Mouse (Mus musculus) ES-E14 (cell line): ENCODE data around the gene Il22ra1. TPM values are rescaled to one million over a fixed set of nuclear protein-coding genes. Genes with fewer than 3 reads are reported as not detected.

Source experiments
- DNase-seq: peaks from one replicate; pipeline ENCODE4 v3.0.0-alpha.2; 2013; ENCODE audit warnings: low read depth, low spot score
- H3K27ac ChIP-seq: 2 replicates; pipeline ENCODE4 v1.5.1; 2012; ENCODE audit warnings: low read depth, mild to moderate bottlenecking, low read length, moderate library complexity, mixed read lengths; ENCODE audit not compliant: poor library complexity, insufficient read depth, severe bottlenecking
- H3K36me3 ChIP-seq: 2 replicates; pipeline ENCODE4 v1.6.1; 2012; ENCODE audit warnings: mild to moderate bottlenecking, low read length, moderate library complexity, mixed read lengths; ENCODE audit not compliant: control insufficient read depth, poor library complexity, insufficient read depth, severe bottlenecking
- H3K4me1 ChIP-seq, 2 experiments: fragments of 150-350 bp in 1 of 2; sonication (generic) in 1 of 2; 2 replicates each; pipeline ENCODE4 v1.6.1; 2012; ENCODE audit warnings: low read length in 2 of 2, mild to moderate bottlenecking in 1 of 2, mixed read lengths in 1 of 2; ENCODE audit not compliant: control insufficient read depth in 2 of 2, insufficient read depth in 2 of 2, poor library complexity in 1 of 2
- H3K4me3 ChIP-seq, 2 experiments: fragments of 150-350 bp in 1 of 2; sonication (generic) in 1 of 2; 2 replicates each; pipeline ENCODE4 v1.5.1; 2012; ENCODE audit warnings: low read length in 2 of 2, low read depth in 1 of 2, mild to moderate bottlenecking in 1 of 2, mixed read lengths in 1 of 2; ENCODE audit not compliant: insufficient read depth in 1 of 2, poor library complexity in 1 of 2, severe bottlenecking in 1 of 2
- H3K9ac ChIP-seq: 2 replicates; pipeline ENCODE4 v1.6.1; 2012; ENCODE audit warnings: low read depth, mild to moderate bottlenecking, low read length, mixed read lengths; ENCODE audit not compliant: poor library complexity, insufficient read depth, severe bottlenecking
- H3K9me3 ChIP-seq: fragments of 150-350 bp; sonication (generic); 2 replicates; pipeline ENCODE4 v1.6.1; 2012; ENCODE audit warnings: low read depth, mild to moderate bottlenecking, low read length; ENCODE audit not compliant: control insufficient read depth, insufficient read depth
- CHD2 ChIP-seq: IDR thresholded peaks from 2 replicates; pipeline ENCODE4 v1.6.1; 2014; ENCODE audit warnings: mild to moderate bottlenecking, low read depth, low read length, inconsistent platforms
- HCFC1 ChIP-seq: IDR thresholded peaks from 2 replicates; pipeline ENCODE4 v1.6.1; 2012; ENCODE audit warnings: low read length, inconsistent platforms, borderline replicate concordance; ENCODE audit not compliant: insufficient read depth
- MAFK ChIP-seq: IDR thresholded peaks from 2 replicates; pipeline ENCODE4 v1.6.1; 2014; ENCODE audit warnings: mild to moderate bottlenecking, low read depth, low read length, inconsistent platforms; ENCODE audit not compliant: insufficient read depth
- ZC3H11A ChIP-seq: IDR thresholded peaks from 2 replicates; pipeline ENCODE4 v1.6.1; 2012; ENCODE audit warnings: low read depth, mild to moderate bottlenecking, inconsistent platforms, low read length, borderline replicate concordance
- ZNF384 ChIP-seq: IDR thresholded peaks from 2 replicates; pipeline ENCODE4 v1.6.1; 2012; ENCODE audit warnings: low read depth, low read length, inconsistent platforms
- in situ Hi-C, 2 experiments: fragments of 600-800 bp; cut with MboI; formaldehyde crosslinking; loops; one replicate each; pipeline ENCODE4 v1.15.1; 2025; ENCODE audit warnings: low sequenced_read_pairs in 2 of 2, inconsistent platforms in 1 of 2; ENCODE audit not compliant: unreplicated experiment in 2 of 2
- total RNA-seq: library from RNA; depleted of rRNA; stranded (reverse); fragments of 300-350 nt; gene quantifications from 2 replicates; pipeline ENCODE4 v1.2.3, GENCODE M21; 2012

The Il22ra1 gene
- total RNA-seq, 1 experiment, result 0.36 TPM

GRCm38 (mm10) chr4:135722540-135723290, 5.3 kb upstream of the Il22ra1 start:
- in situ Hi-C loops, result no loop called here
- peak; percentile 25 for DNase-seq
- H3K4me3 ChIP-seq, result no peak overlapping the region
- no peaks in the 10 kb centered on the region for H3K36me3 ChIP-seq
- peaks cover 0 to 9% of the 10 kb centered on the region in 2 experiments; a peak in 1 of 4 replicates for H3K4me1 ChIP-seq
- H3K9me3 ChIP-seq, result no peaks in the 10 kb centered on the region
- H3K27ac ChIP-seq, result no peak overlapping the region
- no peak for TF ChIP-seq ZNF384
- TF ChIP-seq MAFK, result no peak
- TF ChIP-seq CHD2, result no peak
- TF ChIP-seq HCFC1, result no peak
- TF ChIP-seq ZC3H11A, result no peak
- H3K9ac ChIP-seq, result no peak overlapping the region

DNA sequence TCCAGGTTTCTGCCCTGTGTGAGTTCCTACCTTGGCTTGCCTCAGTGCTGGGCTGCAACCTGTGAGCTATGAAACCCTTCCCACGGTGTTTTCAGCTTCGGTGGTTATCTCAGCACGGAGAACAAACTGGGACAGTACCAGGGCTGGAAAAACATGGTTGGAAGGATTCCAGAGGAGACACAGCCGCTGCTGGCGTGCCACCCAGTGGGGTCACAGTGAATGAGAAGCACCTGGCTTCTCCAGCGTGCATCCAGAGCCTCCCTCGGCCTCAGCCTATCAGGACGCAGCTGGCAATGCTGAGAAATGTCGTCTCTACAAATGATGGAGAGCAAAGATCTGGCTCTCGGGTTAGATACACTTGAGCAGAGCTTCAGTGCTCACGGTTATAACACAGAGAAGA, 1.6 kb upstream of the Il22ra1 start:
- Histone ChIP-seq H3K27ac (no peak overlapping the region), H3K36me3 (no peaks in the 10 kb centered on the region), H3K9me3 (no peaks in the 10 kb centered on the region), H3K9ac (no peak overlapping the region), H3K4me3 (no peak overlapping the region), H3K4me1 (peaks cover 0 to 9% of the 10 kb centered on the region in 2 experiments; a peak in 1 of 4 replicates)
- DNase-seq, result no peak
- in situ Hi-C loops, result no loop called here
- no peak for TF ChIP-seq CHD2
- no peak for TF ChIP-seq ZC3H11A
- TF ChIP-seq ZNF384, result no peak
- no peak for TF ChIP-seq HCFC1
- TF ChIP-seq MAFK, result no peak

DNA sequence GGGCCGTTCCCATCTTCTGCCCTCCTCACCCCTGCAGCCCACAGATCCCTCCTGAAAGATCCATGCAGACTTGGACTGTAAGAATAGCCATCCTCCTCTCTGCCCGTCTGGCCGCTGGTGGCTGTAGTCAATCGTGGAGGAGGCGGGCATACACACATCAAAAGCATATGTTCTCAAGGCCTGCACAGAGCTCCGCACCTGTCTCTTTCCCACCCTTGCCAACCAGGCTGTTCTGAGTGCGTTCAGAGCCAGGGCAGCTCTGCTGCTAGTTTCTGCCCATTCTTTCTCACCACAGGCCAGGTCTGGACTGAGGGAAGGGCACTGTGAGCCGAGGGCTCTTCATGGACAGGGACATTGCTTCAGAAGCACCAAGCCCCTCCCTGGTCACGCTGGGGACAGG, 2.2 kb downstream of the Il22ra1 start:
- no peak for DNase-seq
- no peak overlapping the region for H3K27ac ChIP-seq
- H3K9ac ChIP-seq, result no peak overlapping the region
- no peak overlapping the region for H3K4me3 ChIP-seq
- in situ Hi-C loops, result no loop called here
- TF ChIP-seq ZC3H11A (no peak), MAFK (no peak), CHD2 (no peak), HCFC1 (no peak), ZNF384 (no peak)
- H3K9me3 ChIP-seq, result no peaks in the 10 kb centered on the region
- no peaks in the 10 kb centered on the region for H3K36me3 ChIP-seq
- peaks cover 0 to 9% of the 10 kb centered on the region in 2 experiments; a peak in 1 of 4 replicates for H3K4me1 ChIP-seq

DNA sequence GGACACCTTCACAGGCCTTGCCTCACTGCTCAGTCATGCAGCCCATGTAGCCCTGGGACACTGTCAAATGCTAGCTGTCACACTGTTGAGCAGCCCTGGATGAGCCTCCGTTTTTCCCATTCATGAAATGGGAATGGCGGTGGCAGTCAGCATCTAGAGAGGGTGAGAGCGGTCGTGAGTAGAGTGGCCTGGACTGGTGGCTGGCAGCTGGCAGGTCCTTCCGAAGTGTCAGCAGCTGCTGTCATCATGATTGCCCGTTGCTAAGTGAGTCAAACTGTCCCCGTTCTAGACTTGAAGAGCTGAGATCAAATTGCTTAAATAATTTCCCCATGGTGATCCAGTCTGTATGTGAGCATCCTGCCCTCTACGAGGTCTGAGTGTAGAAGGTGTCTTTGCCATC, 3.0 kb downstream of the Il22ra1 start:
- Histone ChIP-seq H3K9me3 (no peaks in the 10 kb centered on the region), H3K4me3 (no peak overlapping the region), H3K27ac (no peak overlapping the region), H3K4me1 (peaks cover 0 to 9% of the 10 kb centered on the region in 2 experiments; a peak in 1 of 4 replicates), H3K9ac (no peak overlapping the region), H3K36me3 (no peaks in the 10 kb centered on the region)
- DNase-seq, result no peak
- TF ChIP-seq CHD2 (no peak), MAFK (no peak), ZC3H11A (no peak), HCFC1 (no peak), ZNF384 (no peak)
- in situ Hi-C loops, result no loop called here
